8 mouse cellular contexts compared by ENCODE assay signal in the genomic region with DNA sequence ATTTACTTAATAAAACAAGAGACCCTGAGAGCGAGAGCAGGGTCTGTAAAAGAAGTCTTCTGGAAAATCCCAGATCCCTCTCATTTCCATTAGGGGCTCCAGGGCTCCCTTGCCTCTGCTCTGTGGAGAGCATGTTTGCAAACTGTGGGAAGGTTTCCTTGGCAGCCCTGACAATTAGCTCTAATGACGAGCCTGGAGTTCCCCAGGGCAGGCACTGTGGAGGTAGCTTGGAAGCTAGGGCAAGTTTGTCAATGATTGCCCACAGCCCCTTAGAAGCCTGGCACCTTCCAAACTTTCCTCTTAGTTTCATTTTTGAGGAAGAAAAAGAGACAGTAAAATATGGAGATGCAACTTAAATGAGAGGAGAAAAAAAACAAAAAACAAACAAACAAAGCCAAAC. TPM values are rescaled to one million over a fixed set of nuclear protein-coding genes. Genes with fewer than 3 reads are reported as not detected.
DNase-seq lines count a peak whose midpoint lies in the region; ATAC-seq lines count a peak whose summit lies in the region.

No protein-coding gene starts in this region.

- no peak for ATAC-seq in heart, embryonic 12.5 days (ENCODE audit: insufficient number of reproducible peaks, low FRiP score)
- ATAC-seq in hindbrain, embryonic 13.5 days (ENCODE audit: low FRiP score) = no peak

- peaks cover 44% of the 10 kb centered on the region for H3K36me3 ChIP-seq in heart, embryonic 12.5 days
- peaks cover 6% of the 10 kb centered on the region; the same call in 1 of the 2 replicates for H3K36me3 ChIP-seq in hindbrain, embryonic 13.5 days
- peaks cover 40% of the 10 kb centered on the region for H3K36me3 ChIP-seq in midbrain, embryonic 10.5 days

- H3K4me3 ChIP-seq in heart, embryonic 12.5 days = no peak overlapping the region
- peak overlapping the region; percentile 11 for H3K4me3 ChIP-seq in hindbrain, embryonic 13.5 days
- peak overlapping the region; percentile 79 for H3K4me3 ChIP-seq in midbrain, embryonic 10.5 days

- intact Hi-C loops in heart, postnatal 10 days (cut with DNase I) = no loop called here

- H3K9ac ChIP-seq in heart, embryonic 12.5 days = no peak overlapping the region
- H3K9ac ChIP-seq in hindbrain, embryonic 13.5 days = no peak overlapping the region

- no peaks in the 10 kb centered on the region for H3K27me3 ChIP-seq in heart, embryonic 12.5 days (replicated peaks)
- H3K27me3 ChIP-seq in hindbrain, embryonic 13.5 days = no peaks in the 10 kb centered on the region
- no peaks in the 10 kb centered on the region for H3K27me3 ChIP-seq in midbrain, embryonic 10.5 days (ENCODE audit: low read depth, poor library complexity, severe bottlenecking)

- DNase-seq in heart, postnatal 10 days = no peak
- peak; percentile 16 for DNase-seq in brain, adult 2 months (ENCODE audit: low read depth, low spot score)
- peak; percentile 19 for DNase-seq in midbrain, embryonic 10.5 days (ENCODE audit: low spot score)
- no peak for DNase-seq in testis, postnatal 10 days (ENCODE audit: low spot score)
- no peak for DNase-seq in thymus, postnatal 36 days
- DNase-seq in left cerebral cortex, adult 11 months (ENCODE audit: low spot score) = no peak

- 51% methylated on average over 2 of the region's 2 CpGs for WGBS in heart, embryonic 12.5 days
- WGBS in hindbrain, embryonic 13.5 days = 15% methylated on average over 2 of the region's 2 CpGs
- 33% methylated on average over 2 of the region's 2 CpGs for WGBS in midbrain, embryonic 10.5 days

- peaks cover 38% of the 10 kb centered on the region for H3K4me1 ChIP-seq in heart, embryonic 12.5 days (replicated peaks)
- peaks cover 41% of the 10 kb centered on the region for H3K4me1 ChIP-seq in hindbrain, embryonic 13.5 days (replicated peaks)
- H3K4me1 ChIP-seq in midbrain, embryonic 10.5 days = peaks cover 44% of the 10 kb centered on the region

- H3K27ac ChIP-seq in heart, embryonic 12.5 days (ENCODE audit: poor library complexity, severe bottlenecking) = no peak overlapping the region
- H3K27ac ChIP-seq in hindbrain, embryonic 13.5 days = peak overlapping the region; percentile 74
- peak overlapping the region; percentile 65 for H3K27ac ChIP-seq in midbrain, embryonic 10.5 days (replicated peaks)

- peak overlapping the region; percentile 29; the same call in 1 of the 2 replicates for H3K4me2 ChIP-seq in heart, embryonic 12.5 days
- peak overlapping the region; percentile 40 for H3K4me2 ChIP-seq in hindbrain, embryonic 13.5 days

- no peaks in the 10 kb centered on the region; the same call in 1 of the 2 replicates for H3K9me3 ChIP-seq in heart, embryonic 12.5 days (replicated peaks)
- no peaks in the 10 kb centered on the region for H3K9me3 ChIP-seq in hindbrain, embryonic 13.5 days
- H3K9me3 ChIP-seq in midbrain, embryonic 10.5 days (replicated peaks) = no peaks in the 10 kb centered on the region

RNA-seq across cellular contexts. Expression of gene Dzip1l, which starts 2.5 kb away (rescaled TPM):
- polyA plus RNA-seq in heart, embryonic 12.5 days (2016; fragmentation: Nextera tagmentation; extraction: Ambion mirVana) = 20.5 and 23.4 TPM in 2 replicates
- total RNA-seq in heart, postnatal 10 days (2021) = 1 to 10 TPM; 6.0 to 7.2 TPM
- 8.9 and 10.8 TPM in 2 replicates for polyA plus RNA-seq in hindbrain, embryonic 13.5 days (2015; fragmentation: Nextera tagmentation; extraction: Ambion mirVana)
- polyA plus RNA-seq in midbrain, embryonic 10.5 days (2016; fragmentation: Nextera tagmentation; extraction: Ambion mirVana) = 26.3 and 27.9 TPM in 2 replicates

RNA-seq across cellular contexts. Expression of gene A4gnt, which starts 19.5 kb away (rescaled TPM):
- polyA plus RNA-seq in heart, embryonic 12.5 days (2016; fragmentation: Nextera tagmentation; extraction: Ambion mirVana) = not detected in 2 replicates
- total RNA-seq in heart, postnatal 10 days (2021) = not detected
- not detected in 2 replicates for polyA plus RNA-seq in hindbrain, embryonic 13.5 days (2015; fragmentation: Nextera tagmentation; extraction: Ambion mirVana)
- not detected in 2 replicates for polyA plus RNA-seq in midbrain, embryonic 10.5 days (2016; fragmentation: Nextera tagmentation; extraction: Ambion mirVana)

RNA-seq across cellular contexts. Expression of gene Dbr1, which starts 56.2 kb away (rescaled TPM):
- 18.4 and 20.4 TPM in 2 replicates for polyA plus RNA-seq in heart, embryonic 12.5 days (2016; fragmentation: Nextera tagmentation; extraction: Ambion mirVana)
- 1 to 10 TPM; 9.0 to 9.5 TPM for total RNA-seq in heart, postnatal 10 days (2021)
- polyA plus RNA-seq in hindbrain, embryonic 13.5 days (2015; fragmentation: Nextera tagmentation; extraction: Ambion mirVana) = 26.0 and 26.8 TPM in 2 replicates
- polyA plus RNA-seq in midbrain, embryonic 10.5 days (2016; fragmentation: Nextera tagmentation; extraction: Ambion mirVana) = 41.2 and 43.7 TPM in 2 replicates

Comparison
In these comparisons a context has a peak if more than half of its experiments do, and no peak if none do; other contexts are left out.
1. DNase-seq: peak in brain, adult 2 months (single experiment) and midbrain, embryonic 10.5 days (single experiment); none in heart, postnatal 10 days (0 of 2), testis, postnatal 10 days (single experiment), thymus, postnatal 36 days (0 of 2) and left cerebral cortex, adult 11 months (single experiment).